Mouse (Mus musculus) heart, postnatal 0 days (tissue): ENCODE data around the gene Zfp607b. TPM values are rescaled to one million over a fixed set of nuclear protein-coding genes. Genes with fewer than 3 reads are reported as not detected.
A peak's percentile ranks its signal among the peaks of the same experiment; 100 is the strongest.

Source experiments
- ATAC-seq: fragments of 200-750 bp; cut with Nextera tagmentation; 2 replicates; pipeline ENCODE4 v1.8.0; 2017; ENCODE audit warnings: low read depth, moderate number of reproducible peaks, moderate library complexity; ENCODE audit not compliant: insufficient read depth
- DNase-seq: peaks from one replicate; pipeline ENCODE4 v3.0.0-alpha.2; 2016; ENCODE audit warnings: low spot score
- H3K27ac ChIP-seq: fragments of 300-500 bp; sonication (generic); 2 replicates; pipeline ENCODE4 v1.5.1; 2014; ENCODE audit warnings: low read depth, mild to moderate bottlenecking
- H3K27me3 ChIP-seq: fragments of 300-500 bp; sonication (generic); 2 replicates; pipeline ENCODE4 v1.6.1; 2014; ENCODE audit warnings: low read length, mixed read lengths; ENCODE audit not compliant: control insufficient read depth, insufficient read depth
- H3K36me3 ChIP-seq: fragments of 300-500 bp; sonication (generic); replicated peaks from 2 replicates; pipeline ENCODE4 v1.6.1; 2014; ENCODE audit warnings: low read length, mixed read lengths; ENCODE audit not compliant: control insufficient read depth, insufficient read depth
- H3K4me1 ChIP-seq: fragments of 300-500 bp; sonication (generic); 2 replicates; pipeline ENCODE4 v1.6.1; 2014; ENCODE audit warnings: antibody characterized with exemption; ENCODE audit not compliant: control insufficient read depth, insufficient read depth
- H3K4me2 ChIP-seq: fragments of 300-500 bp; sonication (generic); 2 replicates; pipeline ENCODE4 v1.6.1; 2014; ENCODE audit warnings: low read depth, mild to moderate bottlenecking, low read length, moderate library complexity
- H3K4me3 ChIP-seq: fragments of 300-500 bp; sonication (generic); 2 replicates; pipeline ENCODE4 v1.5.1; 2014; ENCODE audit warnings: low read depth, low read length
- H3K9ac ChIP-seq: fragments of 300-500 bp; sonication (generic); replicated peaks from 2 replicates; pipeline ENCODE4 v1.6.1; 2014; ENCODE audit warnings: low read depth, low read length, mixed read lengths
- H3K9me3 ChIP-seq: fragments of 300-500 bp; sonication (generic); replicated peaks from 2 replicates; pipeline ENCODE4 v1.6.1; 2016; ENCODE audit warnings: low read length; ENCODE audit not compliant: control insufficient read depth
- CTCF ChIP-seq: IDR thresholded peaks from 2 replicates; pipeline ENCODE4 v1.5.1; 2016; ENCODE audit warnings: antibody characterized with exemption, control low read depth, low read depth
- EP300 ChIP-seq: IDR thresholded peaks from 2 replicates; pipeline ENCODE4 v1.6.1; 2016; ENCODE audit warnings: antibody characterized with exemption, low read depth
- WGBS: fragments of 180-500 bp; shearing (Covaris S2); extraction: QIAGEN DNeasy Blood & Tissue Kit; methylation state at CpG from one replicate; pipeline ENCODE4 v1.1.7; 2014; 5-methylcytosine and 5-hydroxymethylcytosine counted together
- polyA plus RNA-seq: library from polyadenylated mRNA; unstranded; fragments of >200 nt; fragmentation: Nextera tagmentation; extraction: Ambion mirVana; gene quantifications from 2 replicates; pipeline ENCODE4 v1.2.1, GENCODE M21; 2015
- total RNA-seq: library from RNA; depleted of rRNA; stranded (reverse); fragments of >200 nt; gene quantifications from 2 replicates; pipeline ENCODE4 v1.2.3, GENCODE M21; 2014; ENCODE audit warnings: low replicate concordance

The Zfp607b gene
- total and polyA plus RNA-seq, 2 experiments from 2014 or later: 1.4 to 2.4 TPM

- H3K4me3 ChIP-seq: no peak overlapping the region
- DNase-seq (no peak), ATAC-seq (no peak)
- TF ChIP-seq CTCF: no peak
- no peak for TF ChIP-seq EP300
- H3K27ac ChIP-seq: no peak overlapping the region
- no peak overlapping the region for H3K4me2 ChIP-seq
- peaks cover 9% of the 10 kb centered on the region for H3K36me3 ChIP-seq
- 33% methylated on average over 50 of the region's 53 CpGs for WGBS
- peaks cover 61% of the 10 kb centered on the region for H3K27me3 ChIP-seq
- no peaks in the 10 kb centered on the region for H3K4me1 ChIP-seq
- no peaks in the 10 kb centered on the region for H3K9me3 ChIP-seq
- H3K9ac ChIP-seq: no peak overlapping the region
Observed at GRCm38 (mm10) chr7:27657824-27658395, 31.2 kb upstream of the Zfp607b start.

GRCm38 (mm10) chr7:27658712-27659663, 30.2 kb upstream of the Zfp607b start:
- no peak overlapping the region for H3K27ac ChIP-seq

DNA sequence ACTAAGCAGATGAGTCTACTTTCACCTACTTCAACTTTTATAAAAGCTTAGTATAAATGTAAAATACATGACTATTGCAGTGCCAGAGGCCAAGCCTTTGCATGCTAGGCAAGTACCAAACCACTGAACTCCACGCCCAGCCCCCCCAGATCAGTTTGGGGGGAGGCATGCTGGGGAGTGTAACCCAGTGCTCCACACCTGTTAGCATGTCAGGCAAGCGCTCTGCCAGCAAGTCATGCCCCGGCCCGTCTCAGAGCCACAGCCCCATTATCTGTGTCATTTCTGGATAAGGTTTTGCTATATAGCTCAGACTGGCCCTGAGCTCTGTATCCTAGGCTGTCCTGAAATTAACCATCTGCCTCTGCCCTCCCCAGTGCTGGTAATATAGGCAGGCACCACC, 27.1 kb upstream of the Zfp607b start:
- no peak overlapping the region for H3K27ac ChIP-seq
- H3K4me2 ChIP-seq: no peak overlapping the region
- no peaks in the 10 kb centered on the region for H3K9me3 ChIP-seq
- peaks cover 16% of the 10 kb centered on the region; the same call in 1 of the 2 replicates for H3K36me3 ChIP-seq
- no peak for ATAC-seq
- H3K27me3 ChIP-seq: peaks cover 20% of the 10 kb centered on the region
- no peak for TF ChIP-seq EP300
- TF ChIP-seq CTCF: no peak
- whole genome bisulfite sequencing: 77% methylated on average over 4 of the region's 4 CpGs
- H3K4me1 ChIP-seq: no peaks in the 10 kb centered on the region
- H3K4me3 ChIP-seq: no peak overlapping the region
- no peak overlapping the region for H3K9ac ChIP-seq
- no peak for DNase-seq

More at GRCm38 (mm10) chr7:27658712-27659663, 30.2 kb upstream of the Zfp607b start:
- 53% methylated on average over 14 of the region's 14 CpGs for WGBS
- no peak for TF ChIP-seq EP300
- no peak for TF ChIP-seq CTCF
- H3K27me3 ChIP-seq: peaks cover 50% of the 10 kb centered on the region
- DNase-seq (no peak), ATAC-seq (no peak)
- peaks cover 9% of the 10 kb centered on the region for H3K36me3 ChIP-seq
- no peaks in the 10 kb centered on the region for H3K9me3 ChIP-seq
- H3K9ac ChIP-seq: no peak overlapping the region
- H3K4me2 ChIP-seq: no peak overlapping the region
- H3K4me3 ChIP-seq: no peak overlapping the region
- no peaks in the 10 kb centered on the region for H3K4me1 ChIP-seq

- H3K9me3 ChIP-seq: no peaks in the 10 kb centered on the region
- 53% methylated on average over 9 of the region's 9 CpGs for WGBS
- H3K9ac ChIP-seq: peak overlapping the region; percentile 69; the same call in 1 of the 2 replicates
- ATAC-seq (no peak), DNase-seq (no peak)
- no peak overlapping the region for H3K27ac ChIP-seq
- peaks cover 13% of the 10 kb centered on the region for H3K4me1 ChIP-seq
- no peaks in the 10 kb centered on the region for H3K27me3 ChIP-seq
- peak overlapping the region; percentile 85 for H3K4me3 ChIP-seq
- TF ChIP-seq EP300: no peak
- TF ChIP-seq CTCF: peak; percentile 31
- H3K36me3 ChIP-seq: no peaks in the 10 kb centered on the region; the same call in none of the 2 replicates
- H3K4me2 ChIP-seq: peak overlapping the region; percentile 100
Observed at GRCm38 (mm10) chr7:27673064-27673574, 16.0 kb upstream of the Zfp607b start.

DNA sequence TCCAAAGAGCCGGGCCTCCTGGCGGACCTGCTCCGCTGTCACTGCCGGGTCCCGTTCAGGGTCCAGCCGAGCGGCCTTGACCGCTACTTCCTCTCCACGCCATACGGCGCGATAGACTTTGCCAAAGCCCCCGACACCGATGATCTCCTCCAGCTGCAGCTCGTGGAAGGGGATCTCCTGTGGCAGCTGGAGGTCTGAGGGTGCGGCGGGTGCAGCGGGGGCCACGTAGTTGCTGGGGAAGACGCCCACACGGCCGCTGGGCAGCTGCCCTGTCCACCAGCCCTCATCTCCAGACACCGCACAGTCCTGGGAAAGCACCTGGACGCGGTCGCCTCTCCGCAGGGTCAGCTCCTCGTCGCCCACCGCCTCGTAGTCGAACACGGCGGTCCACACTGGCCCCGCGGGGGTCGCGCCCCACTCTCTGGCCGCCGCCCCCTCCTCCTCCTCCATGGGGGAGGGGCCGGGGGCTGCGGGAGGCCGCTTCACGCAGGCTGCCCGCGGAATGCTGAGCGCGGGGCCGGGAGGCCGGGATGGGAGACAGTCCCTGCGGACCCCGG, 15.5 kb upstream of the Zfp607b start:
- no peak for TF ChIP-seq EP300
- TF ChIP-seq CTCF: no peak
- Histone ChIP-seq H3K4me2 (peak overlapping the region; percentile 100), H3K27me3 (no peaks in the 10 kb centered on the region), H3K9ac (peak overlapping the region; percentile 69), H3K36me3 (no peaks in the 10 kb centered on the region; the same call in none of the 2 replicates), H3K9me3 (no peaks in the 10 kb centered on the region), H3K4me1 (peaks cover 13% of the 10 kb centered on the region), H3K27ac (no peak overlapping the region), H3K4me3 (peak overlapping the region; percentile 85)
- DNase-seq: no peak
- 3% methylated on average over 51 of the region's 52 CpGs for WGBS
- ATAC-seq: 0 out of 2 replicates have a peak, but pooled peaks have one; percentile 18
